ENCODE assay signal across 19 mouse cellular contexts in the genomic region with DNA sequence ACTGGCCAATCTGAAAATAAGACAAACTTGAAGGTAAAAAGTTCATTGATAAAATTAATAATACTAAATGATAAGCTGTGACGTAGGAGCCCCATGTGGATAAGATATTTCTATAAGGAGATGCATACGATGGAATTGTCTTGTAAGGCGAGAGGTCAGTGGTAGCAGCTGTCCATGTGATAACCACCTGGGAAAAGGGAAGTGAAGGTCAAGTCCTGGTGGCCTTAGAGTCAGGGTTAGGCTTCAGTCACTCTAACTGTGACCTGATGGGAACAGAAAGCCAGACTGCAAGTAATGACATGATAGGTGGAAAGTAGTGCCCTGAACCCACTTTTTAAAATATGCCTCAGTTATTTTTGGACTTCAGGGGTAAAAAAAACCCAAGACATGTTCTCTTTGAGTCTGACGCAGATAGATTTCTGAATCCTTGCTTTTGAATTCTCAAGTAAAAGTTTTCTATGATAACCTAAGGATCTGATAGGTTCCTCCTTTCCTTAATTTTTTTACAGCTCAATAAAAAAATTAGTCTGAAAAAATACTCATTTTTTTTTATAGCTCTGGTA.
DNase-seq lines count a peak whose midpoint lies in the region; ATAC-seq and TF ChIP-seq lines count a peak whose summit lies in the region.
"Had no signal": no experiment of that assay in that cellular context is flagged by ENCODE, and none has a peak within 500 bp of the region (broad histone marks: within the 10 kb centered on the region; RNA-seq: fewer than 3 reads in every experiment).

No protein-coding gene starts in this region.

- 0 out of 2 replicates have a peak, but pooled peaks have one; percentile 48 for ATAC-seq in heart, embryonic 12.5 days (ENCODE audit: insufficient number of reproducible peaks, low FRiP score)
- peak; percentile 55 for ATAC-seq in granulocyte monocyte progenitor cell, adult 5-6 weeks (replicated peaks; ENCODE audit: poor library complexity, severe bottlenecking)
- ATAC-seq: activated CD4-positive, CD25-positive, alpha-beta regulatory T cell, adult 4 months; forebrain, embryonic 16.5 days; intestine, embryonic 16.5 days; Patski had no signal

- no peak for TF ChIP-seq RAD21 in CH12.LX (IDR thresholded peaks at IDR 0.05; ENCODE audit: low read depth, low read length)

- DNase-seq in gastrocnemius, adult 2 months, result no peak
- DNase-seq in gastrocnemius, postnatal 10 days, result no peak
- no peak for DNase-seq in heart, adult 2 months
- no peak for DNase-seq in CH12.LX (ENCODE audit: extremely low read depth)
- DNase-seq in adrenal gland, postnatal 25 days, result no peak
- DNase-seq: adrenal gland, postnatal 14 days; cerebellum, adult 2 months; cerebellum, postnatal 10 days; gastrocnemius, postnatal 25 days had no signal

- H3K36me3 ChIP-seq in heart, embryonic 12.5 days, result no peaks in the 10 kb centered on the region
- H3K36me3 ChIP-seq in heart, adult 2 months (ENCODE audit: control insufficient read depth, insufficient read depth, low read length), result peaks cover 9% of the 10 kb centered on the region
- no peaks in the 10 kb centered on the region for H3K36me3 ChIP-seq in CH12.LX (replicated peaks in 1 of 2; ENCODE audit: control insufficient read depth in 1 of 2, insufficient read depth in 1 of 2, low read length in 1 of 2)
- H3K36me3 ChIP-seq: forebrain, embryonic 12.5 days; heart, embryonic 15.5 days; hindbrain, embryonic 15.5 days had no signal

- no peak overlapping the region for H3K9ac ChIP-seq in heart, embryonic 12.5 days
- no peak overlapping the region for H3K9ac ChIP-seq in heart, adult 2 months (ENCODE audit: low read depth, low read length)
- no peak overlapping the region for H3K9ac ChIP-seq in CH12.LX (ENCODE audit: insufficient read depth, low read depth)
- H3K9ac ChIP-seq: embryonic facial prominence, embryonic 13.5 days; forebrain, embryonic 12.5 days; heart, embryonic 15.5 days; hindbrain, embryonic 15.5 days had no signal

- no peaks in the 10 kb centered on the region for H3K9me3 ChIP-seq in heart, embryonic 12.5 days (replicated peaks)
- H3K9me3 ChIP-seq in CH12.LX (replicated peaks; ENCODE audit: low read length), result peaks cover 3% of the 10 kb centered on the region
- H3K9me3 ChIP-seq: embryonic facial prominence, embryonic 13.5 days; forebrain, embryonic 12.5 days; heart, embryonic 15.5 days; hindbrain, embryonic 15.5 days had no signal

- dilution Hi-C loops in CH12.LX (cut with MboI; ENCODE audit: extremely low pct_ligation_motif_present, extremely low pct_unique_long_range_greater_than_20kb, low sequenced_read_pairs), result no loop called here

- 44% methylated on average over 4 of the region's 4 CpGs for WGBS in heart, embryonic 12.5 days
- WGBS in heart, adult 2 months, result 41% methylated on average over 4 of the region's 4 CpGs

- intact Hi-C loops in gastrocnemius, adult 2 months (cut with DNase I), result no loop called here
- intact Hi-C loops in heart, adult 2 months (cut with DNase I), result no loop called here

- no peak overlapping the region for H3K4me2 ChIP-seq in heart, embryonic 12.5 days
- 0 out of 2 replicates have a peak overlapping the region, but pooled peaks have one; percentile 21 for H3K4me2 ChIP-seq in CH12.LX (ENCODE audit: insufficient read depth, low read depth, poor library complexity, severe bottlenecking)
- H3K4me2 ChIP-seq: embryonic facial prominence, embryonic 13.5 days; forebrain, embryonic 12.5 days; heart, embryonic 15.5 days; hindbrain, embryonic 15.5 days had no signal

- TF ChIP-seq POLR2A in heart, adult 2 months (IDR thresholded peaks at IDR 0.05; ENCODE audit: insufficient read depth, low read depth, low read length), result no peak
- peak; percentile 40 for TF ChIP-seq POLR2A in CH12.LX (IDR thresholded peaks at IDR 0.05; ENCODE audit: low read depth, low read length)

- in situ Hi-C loops in CH12.LX (cut with MboI; ENCODE audit: low pct_ligation_motif_present, low pct_unique_long_range_greater_than_20kb, low sequenced_read_pairs), result no loop called here

- H3K27ac ChIP-seq in gastrocnemius, adult 2 months, result peak overlapping the region; percentile 24; the same call in 1 of the 2 replicates
- no peak overlapping the region for H3K27ac ChIP-seq in heart, embryonic 12.5 days (ENCODE audit: poor library complexity, severe bottlenecking)
- H3K27ac ChIP-seq in heart, adult 2 months, result no peak overlapping the region; the same call in 1 of the 2 replicates
- H3K27ac ChIP-seq in CH12.LX (ENCODE audit: insufficient read depth, low read depth), result peak overlapping the region; percentile 49; the same call in 1 of the 2 replicates
- H3K27ac ChIP-seq: embryonic facial prominence, embryonic 13.5 days; forebrain, embryonic 12.5 days; heart, embryonic 15.5 days; hindbrain, embryonic 15.5 days had no signal

- H3K27me3 ChIP-seq in heart, embryonic 12.5 days (replicated peaks), result no peaks in the 10 kb centered on the region
- H3K27me3 ChIP-seq in heart, adult 2 months (ENCODE audit: control insufficient read depth, insufficient read depth, low read length), result no peaks in the 10 kb centered on the region
- no peaks in the 10 kb centered on the region for H3K27me3 ChIP-seq in CH12.LX (replicated peaks)
- H3K27me3 ChIP-seq: embryonic facial prominence, embryonic 13.5 days; forebrain, embryonic 12.5 days; heart, embryonic 15.5 days; hindbrain, embryonic 15.5 days had no signal

- no peaks in the 10 kb centered on the region for H3K79me2 ChIP-seq in heart, adult 2 months (replicated peaks; ENCODE audit: control insufficient read depth, insufficient read depth, low read length)
- no peaks in the 10 kb centered on the region; the same call in 1 of the 2 replicates for H3K79me2 ChIP-seq in CH12.LX (replicated peaks; ENCODE audit: control insufficient read depth, extremely low read depth, insufficient read depth, poor library complexity, severe bottlenecking)

- H3K4me1 ChIP-seq in heart, embryonic 12.5 days (replicated peaks), result 0 out of 2 replicates have a peak, but pooled peaks cover 2% of the 10 kb centered on the region
- peaks cover 1% of the 10 kb centered on the region; the same call in 1 of the 2 replicates for H3K4me1 ChIP-seq in heart, adult 2 months (ENCODE audit: control insufficient read depth, insufficient read depth, low read length)
- H3K4me1 ChIP-seq in CH12.LX (ENCODE audit: control insufficient read depth in 1 of 2, insufficient read depth in 2 of 2), result no peaks in the 10 kb centered on the region
- H3K4me1 ChIP-seq: embryonic facial prominence, embryonic 13.5 days; forebrain, embryonic 12.5 days; hindbrain, embryonic 15.5 days had no signal

- TF ChIP-seq EP300 in heart, adult 2 months (IDR thresholded peaks at IDR 0.05; ENCODE audit: insufficient read depth, low read depth, low read length), result no peak
- TF ChIP-seq EP300 in CH12.LX (IDR thresholded peaks at IDR 0.05; ENCODE audit: low read length), result peak; percentile 36; the same call in 1 of the 2 replicates

- TF ChIP-seq CTCF in gastrocnemius, adult 2 months (IDR thresholded peaks at IDR 0.05), result no peak
- TF ChIP-seq CTCF in heart, adult 2 months (IDR thresholded peaks at IDR 0.05), result no peak
- TF ChIP-seq CTCF in CH12.LX (conservative IDR thresholded peaks at IDR 0.05 in 1 of 2, IDR thresholded peaks at IDR 0.05 in 1 of 2; ENCODE audit: low read depth in 2 of 2, low read length in 2 of 2), result no peak

- no peak overlapping the region for H3K4me3 ChIP-seq in gastrocnemius, adult 2 months
- no peak overlapping the region for H3K4me3 ChIP-seq in heart, embryonic 12.5 days
- H3K4me3 ChIP-seq in heart, adult 2 months, result no peak overlapping the region
- H3K4me3 ChIP-seq in CH12.LX (replicated peaks in 1 of 3; ENCODE audit: low read depth in 2 of 3, low read length in 2 of 3, poor library complexity in 1 of 3), result no peak overlapping the region
- H3K4me3 ChIP-seq: embryonic facial prominence, embryonic 13.5 days; forebrain, embryonic 12.5 days; heart, embryonic 15.5 days; hindbrain, embryonic 15.5 days had no signal

TF ChIP-seq in CH12.LX, 34 proteins besides CTCF, POLR2A, EP300 and RAD21:
- no peak for TF ChIP-seq ETS1 (conservative IDR thresholded peaks at IDR 0.05; ENCODE audit: low read depth, low read length)
- peak; percentile 52 for TF ChIP-seq IRF4 (IDR thresholded peaks at IDR 0.05; ENCODE audit: low read depth, low read length)
- TF ChIP-seq PAX5 (IDR thresholded peaks at IDR 0.05; ENCODE audit: low read length), result no peak
- no peak for TF ChIP-seq USF2 (conservative IDR thresholded peaks at IDR 0.05; ENCODE audit: low read depth, low read length)
- peak; percentile 69 for TF ChIP-seq ZNF384 (IDR thresholded peaks at IDR 0.05; ENCODE audit: low read depth, low read length)
- no peak for TF ChIP-seq MAX (IDR thresholded peaks at IDR 0.05; ENCODE audit: low read length)
- peak; percentile 87; the same call in 1 of the 2 replicates for TF ChIP-seq MEF2A (IDR thresholded peaks at IDR 0.05; ENCODE audit: borderline replicate concordance, low read depth, low read length)
- no peak for TF ChIP-seq MAFK (IDR thresholded peaks at IDR 0.05; ENCODE audit: insufficient replicate concordance, low read length)
- TF ChIP-seq GABPA (IDR thresholded peaks at IDR 0.05; ENCODE audit: insufficient replicate concordance, low read depth, low read length), result no peak

Comparison
In these comparisons a context has a peak if more than half of its experiments do, and no peak if none do; other contexts are left out.
1. H3K27ac ChIP-seq: peak in gastrocnemius, adult 2 months (single experiment) and CH12.LX (single experiment); none in heart, embryonic 12.5 days (single experiment) and heart, adult 2 months (single experiment).